Mouse (Mus musculus): Measurements from ENCODE around the gene Bbc3.

- TF ChIP-seq ZNF384 (IDR thresholded peaks at IDR 0.05; ENCODE audit: low read depth, low read length) (no peak), MAFK (IDR thresholded peaks at IDR 0.05; ENCODE audit: insufficient read depth, low read depth, low read length) (no peak), HCFC1 (IDR thresholded peaks at IDR 0.05; ENCODE audit: borderline replicate concordance, insufficient read depth, low read length) (no peak), CHD2 (IDR thresholded peaks at IDR 0.05; ENCODE audit: low read depth, low read length) (no peak)
These were observed 21.0 kb downstream of the Bbc3 start for GRCm38 (mm10) chr7:16329146-16329545.

Data from ES-E14 (cell line).